Mouse (Mus musculus) kidney, postnatal 25 days (tissue): ENCODE data around the gene Gm21992.
A peak's percentile ranks its signal among the peaks of the same experiment; 100 is the strongest.

ENCODE experiments used
- DNase-seq, 2 experiments: peaks; one replicate each; pipeline ENCODE4 v3.0.0; 2021; ENCODE audit warnings: mixed read lengths in 2 of 2

Gene Gm21992

DNA sequence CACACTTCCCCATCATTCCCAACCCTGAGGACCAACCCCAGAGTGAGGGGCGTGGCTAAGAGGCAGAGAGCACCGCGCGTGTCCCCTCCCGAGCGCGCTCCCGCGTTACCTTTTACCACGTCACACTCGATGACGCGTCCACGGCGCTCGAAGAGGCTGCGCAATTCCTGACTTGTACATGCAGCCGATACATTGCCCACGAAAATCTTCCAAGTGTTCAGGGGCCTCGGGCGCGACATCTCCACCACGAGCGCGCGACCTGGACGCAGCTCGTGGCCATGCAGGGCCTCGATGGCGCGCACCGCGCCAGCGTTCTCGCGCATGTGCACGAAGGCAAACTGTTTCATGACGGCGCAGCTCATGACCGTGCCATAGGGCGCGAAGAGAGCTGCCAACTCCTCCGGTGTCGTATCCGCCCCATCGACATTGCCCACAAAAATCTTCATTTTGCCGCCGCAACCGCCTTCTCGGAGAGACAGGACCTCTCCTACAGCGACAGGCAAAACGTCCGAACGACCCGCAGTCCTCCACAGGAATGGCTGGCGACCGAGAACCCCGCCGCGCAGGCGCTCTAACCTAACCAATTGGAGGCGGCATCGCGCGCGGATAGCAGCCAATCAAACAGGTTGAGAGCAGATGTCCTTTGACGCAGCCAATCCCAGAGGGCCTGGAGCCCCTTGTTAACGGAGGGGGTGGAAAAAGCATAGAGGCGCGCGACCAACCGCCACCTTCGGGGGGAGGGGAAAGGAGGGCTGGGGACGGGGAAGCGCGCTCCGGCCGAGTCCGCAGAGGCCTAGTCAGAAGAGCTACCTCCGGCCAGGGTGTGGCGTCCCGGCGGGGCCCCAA, at the start of gene Gm21992, which contains the start of gene Rbm14:
Gm21992 (minus strand) TSS at position 550 of the 846 bp plus-strand sequence.
Rbm14 (minus strand) TSS at position 572 of the 846 bp plus-strand sequence.
- peak; percentile 98 to 100 for DNase-seq

DNA sequence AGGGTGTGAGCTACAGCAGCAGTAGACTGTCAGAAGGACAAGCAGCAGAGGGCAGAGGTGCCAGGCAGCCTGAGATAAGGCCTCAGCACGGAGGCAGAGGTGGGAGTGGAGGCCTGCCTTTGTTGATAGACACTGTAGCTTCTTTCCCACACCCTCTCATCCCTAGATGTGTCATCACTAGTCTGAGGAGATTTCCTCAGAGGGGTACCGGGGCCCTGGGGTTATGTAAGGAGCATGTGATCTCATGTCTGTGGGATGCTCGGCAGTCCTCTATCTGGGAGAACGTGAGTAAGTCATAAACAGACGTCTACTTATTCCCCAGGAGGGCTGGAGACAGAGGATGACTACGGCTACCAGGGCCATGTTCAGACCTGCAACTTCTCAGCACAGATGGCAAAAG, 47.7 kb upstream of the Gm21992 start:
- DNase-seq = no peak

DNA sequence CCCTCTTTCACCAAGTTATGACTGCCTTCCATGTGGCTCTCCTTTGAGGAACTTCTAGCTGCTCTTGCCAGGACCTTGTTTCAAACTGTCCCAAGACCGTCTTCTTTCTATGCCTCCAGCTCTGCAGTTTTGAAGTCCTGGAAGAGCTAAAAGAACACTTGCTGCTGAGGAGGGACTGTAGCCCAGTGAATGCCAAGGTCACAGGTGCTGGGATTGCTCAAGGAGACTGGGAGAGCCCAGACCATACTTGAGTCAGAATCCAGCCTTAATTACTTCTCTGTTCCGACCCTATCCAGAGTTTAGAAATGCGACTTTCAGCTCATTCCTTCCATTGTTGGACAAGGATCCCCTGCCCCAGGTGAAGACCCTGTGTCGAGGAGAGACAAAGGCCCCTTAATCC, 44.5 kb upstream of the Gm21992 start:
- no peak for DNase-seq

DNA sequence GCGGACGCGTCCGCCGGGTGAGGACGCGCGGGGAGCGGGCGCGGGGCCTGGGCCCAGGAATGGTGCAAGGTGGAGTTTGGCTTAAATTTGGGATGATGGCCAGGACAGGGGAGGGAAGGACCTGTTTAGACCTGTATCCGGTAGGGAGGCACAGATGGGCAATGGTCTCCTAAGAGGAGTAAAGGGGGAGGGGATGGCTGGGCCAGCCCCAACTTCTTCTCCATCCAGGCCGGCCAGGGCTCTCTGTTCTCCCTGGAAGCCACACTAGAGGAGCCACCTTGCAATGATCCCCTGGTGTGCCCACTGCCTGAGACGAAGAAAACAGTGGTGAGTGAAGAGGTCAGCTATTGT, 44.0 kb upstream of the Gm21992 start:
- DNase-seq = no peak

DNA sequence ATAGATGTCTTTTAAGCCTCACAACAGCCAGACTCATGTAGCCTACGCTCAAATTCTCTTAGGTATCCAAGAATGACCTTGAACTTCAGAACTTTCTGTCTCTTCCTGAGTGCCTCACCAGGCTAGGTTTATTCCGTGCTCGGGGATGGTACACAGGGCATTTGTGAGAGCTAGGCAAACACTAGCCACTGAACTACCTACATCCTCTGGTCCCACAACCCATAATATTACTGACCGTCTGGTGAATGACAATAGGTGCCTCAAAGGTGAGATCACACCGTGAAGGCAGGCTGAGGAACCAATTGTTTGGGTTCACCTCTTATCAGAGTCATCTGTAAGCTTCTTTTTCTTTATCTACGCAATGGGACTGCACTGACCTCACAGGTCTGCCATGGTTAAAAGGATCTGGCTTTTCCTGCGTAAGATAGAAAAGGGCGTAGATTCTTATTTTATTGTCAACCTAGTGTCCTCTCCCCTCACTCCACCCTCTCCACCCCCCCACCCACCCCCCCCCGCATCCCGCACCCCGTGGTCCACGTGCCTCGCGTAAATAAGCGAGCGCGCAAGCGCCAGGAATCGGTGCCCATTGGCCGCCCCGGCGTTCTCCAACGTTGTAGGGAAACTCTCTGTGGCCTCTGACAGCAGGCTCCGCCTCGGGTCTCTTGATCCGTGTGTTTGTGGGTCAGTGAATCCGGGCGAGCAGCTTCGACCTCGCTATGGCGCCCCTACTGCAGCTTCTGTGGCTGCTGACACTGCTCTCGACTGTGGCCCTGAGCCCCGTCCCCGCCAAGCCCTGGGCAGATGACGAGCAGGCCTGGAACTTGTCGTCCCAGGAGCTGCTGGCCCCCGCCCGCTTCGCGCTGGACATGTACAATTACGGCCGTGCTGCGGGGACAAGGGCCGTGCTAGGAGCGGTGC, 43.4 kb upstream of the Gm21992 start, which contains the start of gene Ctsf:
Ctsf (plus strand) TSS at position 579 of the 918 bp plus-strand sequence.
- peak; percentile 95 to 98 for DNase-seq

DNA sequence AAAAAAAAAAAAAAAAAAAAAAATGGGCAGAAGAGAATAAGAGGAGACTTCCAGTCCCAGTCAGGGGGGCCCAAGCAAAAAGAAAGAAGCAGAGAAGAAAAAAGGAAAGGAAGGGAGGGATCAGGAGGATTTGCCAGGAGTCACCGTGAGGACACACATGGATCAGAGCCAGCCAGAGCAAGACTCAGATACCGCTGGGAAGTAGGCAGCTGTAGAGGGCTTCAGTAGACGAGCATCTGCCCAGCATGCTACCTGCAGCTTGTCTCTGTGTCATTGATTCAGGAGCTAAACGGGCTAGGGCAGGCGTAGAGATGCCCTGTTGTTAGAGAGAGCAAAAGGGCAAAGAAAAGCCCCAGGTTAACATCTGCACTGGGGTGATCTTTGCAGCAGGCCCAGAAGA, 38.9 kb upstream of the Gm21992 start:
- DNase-seq = no peak

DNA sequence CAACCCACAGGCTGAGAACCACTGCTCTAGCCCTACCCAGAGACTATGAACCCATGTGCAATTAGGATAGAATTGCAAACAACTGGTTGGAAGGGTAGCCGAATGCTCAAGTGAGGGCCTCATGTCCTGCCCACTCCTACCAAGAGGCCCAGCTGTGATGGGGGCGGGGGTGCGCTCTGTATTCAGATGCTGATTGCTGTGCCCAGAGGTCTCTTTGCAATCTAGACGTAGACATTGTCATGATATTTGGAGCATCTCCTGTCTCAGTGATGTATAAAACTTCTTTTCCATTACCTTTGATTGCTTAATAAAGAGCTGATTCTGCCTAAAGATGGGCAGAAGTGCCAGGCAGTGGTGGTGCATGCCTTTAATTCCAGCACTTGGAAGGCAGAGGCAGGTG, 38.4 kb upstream of the Gm21992 start:
- DNase-seq = no peak

DNA sequence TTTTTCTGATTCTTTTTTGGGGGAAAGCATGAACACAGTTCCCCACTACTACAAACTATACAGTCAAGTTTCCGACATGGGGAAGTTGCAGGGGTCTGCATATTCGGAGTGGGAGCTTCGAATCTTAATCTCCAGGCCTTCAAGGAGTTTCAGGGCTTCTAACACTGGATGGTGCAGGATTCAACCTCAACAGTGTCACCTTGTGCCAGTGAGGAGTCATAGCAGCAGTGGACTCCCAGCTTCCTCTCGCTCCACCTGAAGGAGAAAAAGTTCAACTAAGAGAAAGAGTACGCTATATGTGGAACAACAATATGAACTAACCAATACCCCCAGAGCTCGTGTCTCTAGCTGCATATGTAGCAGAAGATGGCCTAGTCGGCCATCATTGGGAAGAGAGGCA, 36.1 kb upstream of the Gm21992 start:
- DNase-seq = peak; percentile 53 to 71

DNA sequence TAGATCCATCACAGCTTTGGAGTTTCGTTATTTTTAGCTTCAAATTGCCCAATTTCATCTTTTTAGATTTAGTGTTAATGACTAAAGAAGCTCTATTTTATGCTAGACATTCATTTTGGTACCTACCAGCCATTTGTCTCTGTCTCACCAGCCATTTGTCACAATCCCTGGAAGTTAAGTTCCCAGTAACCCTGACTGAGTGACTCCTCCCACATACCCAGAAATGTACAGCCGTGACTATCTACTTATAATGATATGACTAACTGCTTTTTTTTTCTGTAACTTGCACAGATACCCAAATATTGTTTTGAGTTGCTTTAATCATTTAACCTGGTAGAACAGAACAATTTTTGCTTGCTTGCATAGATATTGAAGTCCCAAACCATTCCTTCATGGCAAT, 34.4 kb upstream of the Gm21992 start:
- DNase-seq = no peak

DNA sequence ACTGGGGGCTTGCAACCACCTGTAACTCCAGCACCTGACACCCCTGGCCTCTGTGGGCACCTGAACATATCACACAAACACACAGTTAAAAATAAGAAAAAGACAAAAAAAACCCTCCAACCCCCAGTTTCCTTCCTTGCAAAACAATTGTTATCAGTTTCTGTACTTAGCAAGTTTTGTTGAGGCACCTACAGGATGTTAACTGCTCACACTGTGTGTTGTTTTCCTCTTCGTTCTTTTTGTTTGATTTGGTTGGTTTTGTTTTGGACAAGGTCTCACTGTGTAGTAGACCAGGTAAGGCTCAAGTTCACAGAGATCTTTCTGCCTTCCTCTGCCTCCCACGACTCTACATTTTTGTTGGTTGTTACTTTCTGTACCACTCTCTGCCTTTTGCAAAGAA, 31.2 kb upstream of the Gm21992 start:
- DNase-seq = no peak

DNA sequence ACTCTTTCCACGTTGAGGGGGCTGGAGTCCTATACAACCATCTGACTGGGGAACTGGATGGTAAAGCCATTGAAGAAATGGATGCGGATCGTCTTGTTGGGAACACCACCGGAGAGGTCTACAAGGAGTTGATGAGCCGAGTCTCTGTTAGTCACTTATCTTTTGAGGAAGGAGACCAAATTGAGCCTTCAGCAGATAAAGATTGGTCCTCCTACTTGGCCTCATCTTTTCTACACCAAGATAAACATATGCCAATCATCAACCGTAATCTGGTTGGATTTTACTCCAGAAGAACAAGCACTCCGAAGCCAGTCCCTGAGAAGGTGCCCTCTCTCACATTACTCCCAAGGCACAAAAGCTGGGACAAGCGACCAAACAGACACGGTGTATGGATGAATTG, 29.4 kb upstream of the Gm21992 start:
- peak in 1 of 2 experiments; percentile 9 for DNase-seq

DNA sequence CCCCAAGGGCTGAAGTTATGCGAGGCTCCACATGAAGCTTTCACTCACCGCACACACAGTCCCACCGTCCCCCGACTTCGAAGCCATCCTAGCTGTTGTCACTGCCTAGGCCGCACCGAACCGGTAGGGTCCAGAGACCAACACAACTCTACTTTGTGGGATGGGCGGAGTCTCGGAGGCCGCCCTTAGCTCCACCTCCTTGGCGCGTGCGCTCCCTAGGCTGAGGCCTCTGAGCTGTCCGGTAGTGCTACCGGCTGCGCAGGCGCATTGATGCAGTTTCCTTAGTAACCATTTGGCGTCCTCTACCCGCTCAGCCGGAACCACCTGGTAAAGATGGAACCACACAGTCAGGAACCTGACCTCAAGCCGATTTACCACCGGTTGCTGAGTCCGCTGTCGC, 27.7 kb upstream of the Gm21992 start, which contains the start of the genes Ccs and Ccdc87:
Ccs (minus strand) TSS at position 184 of the 400 bp plus-strand sequence.
Ccdc87 (plus strand) TSS at position 218 of the 400 bp plus-strand sequence.
- peak; percentile 99 for DNase-seq

DNA sequence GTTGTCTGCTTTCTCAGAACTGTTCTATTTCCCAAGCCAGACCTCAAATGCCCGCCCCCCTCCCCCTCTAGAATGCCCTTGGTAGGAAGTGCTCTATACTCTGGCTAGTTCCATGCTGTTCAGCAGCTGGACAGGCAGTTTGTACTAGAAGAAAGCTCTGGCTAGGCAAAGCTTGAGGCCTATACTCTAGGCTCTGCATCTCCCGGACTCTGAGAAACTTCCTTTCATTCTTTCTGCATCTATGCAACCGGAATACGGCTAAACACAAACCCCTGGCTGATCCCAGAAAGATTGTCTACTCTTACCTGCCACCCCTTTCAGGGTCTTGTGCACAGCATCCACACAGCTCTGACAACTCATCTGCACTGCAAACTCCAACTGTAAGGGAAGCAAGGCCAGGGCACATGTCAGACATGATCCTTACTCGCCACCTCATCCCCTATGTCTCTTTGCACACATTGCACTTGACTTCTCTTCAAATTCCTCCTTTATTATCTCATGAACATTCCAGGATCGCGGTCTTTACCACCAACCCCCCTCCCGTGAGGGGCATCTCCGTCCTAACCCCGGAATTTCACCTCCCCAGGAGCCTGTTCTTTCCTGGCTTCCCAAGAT, 27.2 kb upstream of the Gm21992 start:
- DNase-seq = no peak

DNA sequence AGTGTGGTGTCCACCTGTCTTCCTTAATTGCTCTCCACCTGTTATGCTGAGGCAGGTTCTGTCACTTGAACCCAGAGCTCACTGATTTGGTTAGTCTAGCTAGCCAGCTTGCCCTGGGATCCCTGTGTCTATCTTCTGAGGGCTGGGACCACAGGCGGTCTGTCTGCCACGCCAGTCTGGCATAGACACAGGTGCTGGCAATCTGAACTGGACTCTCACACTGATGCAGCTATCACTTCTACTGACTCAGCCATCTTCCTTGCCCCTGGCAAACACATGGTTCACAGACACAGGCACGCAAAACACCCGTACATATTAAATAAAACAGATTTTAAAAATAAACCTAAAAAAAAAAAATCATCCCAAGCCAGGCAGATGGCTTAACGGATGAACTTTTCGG, 25.6 kb upstream of the Gm21992 start:
- DNase-seq = no peak

DNA sequence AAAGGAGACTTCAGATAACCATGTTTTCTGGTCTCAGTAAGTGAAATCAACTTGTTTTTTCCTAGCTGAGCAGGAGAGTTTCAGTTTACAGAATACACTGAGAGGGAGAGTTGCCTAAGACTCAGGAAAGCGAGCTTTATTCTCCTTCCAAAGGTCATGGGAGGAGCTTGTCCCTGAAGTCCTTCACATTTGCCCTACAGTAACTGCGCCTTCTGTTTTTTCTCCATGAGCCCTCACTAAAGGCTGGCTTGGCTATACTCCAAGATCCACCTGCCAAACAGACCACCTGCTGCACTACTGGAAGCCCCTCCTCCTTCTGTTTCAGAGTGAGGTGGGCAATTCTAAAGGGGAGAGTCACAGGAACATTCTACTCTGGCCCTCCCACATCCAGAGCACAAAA, 24.7 kb upstream of the Gm21992 start:
- DNase-seq = peak; percentile 49 to 65

DNA sequence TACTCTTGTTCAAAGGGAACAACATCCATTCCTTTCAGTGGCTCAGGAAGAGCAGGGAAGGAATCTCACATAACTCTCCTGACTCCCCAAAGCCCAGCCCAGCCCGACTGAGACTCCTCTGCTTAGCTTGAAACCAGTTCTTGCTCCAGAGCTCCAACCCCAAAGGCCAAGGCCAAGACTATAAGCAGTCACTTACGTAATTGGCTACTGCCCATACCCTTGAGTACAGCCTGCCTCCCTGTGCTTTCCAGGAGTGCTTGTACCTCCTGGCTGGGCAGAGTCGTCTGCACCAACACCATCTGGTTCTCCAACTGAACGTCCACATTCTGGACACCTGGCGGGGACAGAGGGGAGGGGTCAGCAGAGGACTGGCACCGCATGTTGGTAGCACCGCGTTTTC, 22.6 kb upstream of the Gm21992 start:
- no peak for DNase-seq

DNA sequence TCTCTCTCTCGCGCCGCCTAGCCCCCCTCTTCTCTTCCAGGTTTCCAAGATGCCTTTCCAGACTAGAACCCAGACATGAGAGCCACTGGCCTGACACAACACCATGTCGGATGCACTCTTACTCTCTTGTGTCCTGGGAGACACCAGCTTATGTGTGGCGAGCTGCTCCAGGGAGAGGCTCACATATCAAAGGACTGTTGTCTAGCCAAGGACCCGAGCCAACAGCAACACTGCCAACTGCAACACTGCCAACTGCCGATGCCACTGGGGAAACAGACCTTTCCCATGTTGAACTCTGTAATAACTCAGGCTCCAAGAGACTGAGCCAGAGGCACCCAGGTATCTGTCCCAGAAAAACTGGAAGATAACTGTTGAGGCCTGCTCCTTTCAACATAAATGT, 17.7 kb upstream of the Gm21992 start:
- peak; percentile 66 to 74 for DNase-seq

DNA sequence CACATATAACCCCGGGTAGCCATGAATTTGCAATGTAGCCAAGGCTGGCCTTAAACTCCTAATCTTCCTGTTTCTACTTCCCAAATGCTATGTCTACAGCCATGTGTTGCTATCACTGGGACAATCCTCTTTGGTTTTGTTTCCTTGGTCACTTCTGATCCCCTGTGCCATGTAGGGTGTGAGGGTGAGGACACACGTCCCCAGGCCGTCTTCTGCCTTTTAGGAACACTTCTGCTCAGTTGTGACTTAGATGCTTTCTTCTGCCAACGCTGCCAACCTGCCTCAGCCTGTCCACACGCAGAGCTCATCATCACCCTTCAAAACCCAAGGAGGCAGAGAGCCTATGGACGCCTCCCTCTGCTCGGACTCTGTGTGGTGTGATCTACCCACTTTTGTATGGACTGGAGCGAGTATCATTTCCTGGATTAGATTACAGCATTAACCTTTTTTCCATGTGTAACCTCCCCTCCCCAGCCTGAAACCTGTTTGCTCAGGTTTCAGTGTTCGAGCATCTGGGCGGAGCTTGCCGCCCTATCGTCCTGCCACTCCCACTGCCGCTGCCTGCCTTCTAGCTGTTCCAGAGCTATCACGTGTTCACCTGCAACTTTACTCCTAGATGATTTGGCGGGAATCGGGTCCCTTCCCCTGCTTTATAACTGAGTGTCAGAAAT, 17.2 kb upstream of the Gm21992 start:
- DNase-seq = peak; percentile 61 to 85

DNA sequence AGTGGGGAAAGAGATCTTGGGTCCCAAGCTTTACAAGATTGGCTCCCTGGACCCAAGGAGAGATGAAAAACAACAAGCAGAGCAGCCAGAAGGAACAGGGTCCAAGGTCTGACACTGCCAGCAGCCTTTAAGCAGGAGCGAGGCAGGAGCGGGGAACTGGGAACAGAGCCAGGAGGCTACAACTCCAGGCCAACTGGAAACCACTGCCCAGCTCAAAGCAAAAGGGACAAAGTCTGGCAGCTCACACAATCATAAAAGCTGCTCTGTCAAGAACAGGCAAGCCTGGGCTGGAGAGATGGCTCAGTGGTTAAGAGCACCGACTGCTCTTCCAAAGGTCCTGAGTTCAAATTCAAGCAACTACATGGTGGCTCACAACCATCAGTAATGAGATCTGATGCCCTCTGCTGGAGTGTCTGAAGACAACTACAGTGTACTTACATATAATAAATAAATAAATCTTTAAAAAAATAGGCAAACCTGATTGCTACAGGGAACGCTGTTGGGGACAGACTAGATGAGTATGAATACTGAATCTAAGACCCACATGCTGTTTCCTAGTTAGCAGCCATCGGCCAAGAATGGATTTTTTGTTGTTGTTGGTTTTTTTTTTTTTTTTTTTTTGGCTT, 9.4 kb upstream of the Gm21992 start:
- DNase-seq = peak; percentile 94 to 97

DNA sequence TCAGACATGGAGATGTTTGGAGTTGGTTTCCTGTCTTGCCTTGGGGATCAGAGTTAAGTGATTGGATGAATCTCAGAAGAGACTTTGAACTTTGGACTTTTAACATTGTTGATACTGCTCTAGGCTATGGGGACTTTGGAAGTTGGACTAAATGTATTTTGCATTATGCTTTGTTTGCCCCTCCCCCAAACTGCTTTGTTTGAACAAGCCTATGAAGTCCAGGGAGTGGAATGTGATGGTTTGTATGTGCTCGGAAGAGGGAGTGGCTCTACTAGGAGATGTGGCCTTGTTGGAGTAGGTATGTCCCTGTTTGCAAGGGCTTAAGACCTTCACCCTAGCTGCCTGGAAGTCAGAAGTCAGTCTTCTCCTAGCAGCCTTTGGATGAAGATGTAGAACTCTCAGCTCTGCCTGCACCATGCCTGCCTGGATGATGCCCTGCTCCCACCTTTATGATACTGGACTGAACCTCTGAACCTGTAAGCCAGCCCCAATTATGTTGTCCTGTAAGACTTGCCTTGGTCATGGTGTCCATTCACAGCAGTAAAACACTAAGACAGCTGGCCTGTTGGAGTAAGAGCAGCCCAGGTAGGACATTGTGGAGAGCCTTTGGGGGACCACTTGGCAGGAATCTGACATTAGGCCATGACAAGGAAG, 5.9 kb upstream of the Gm21992 start:
- no peak for DNase-seq

DNA sequence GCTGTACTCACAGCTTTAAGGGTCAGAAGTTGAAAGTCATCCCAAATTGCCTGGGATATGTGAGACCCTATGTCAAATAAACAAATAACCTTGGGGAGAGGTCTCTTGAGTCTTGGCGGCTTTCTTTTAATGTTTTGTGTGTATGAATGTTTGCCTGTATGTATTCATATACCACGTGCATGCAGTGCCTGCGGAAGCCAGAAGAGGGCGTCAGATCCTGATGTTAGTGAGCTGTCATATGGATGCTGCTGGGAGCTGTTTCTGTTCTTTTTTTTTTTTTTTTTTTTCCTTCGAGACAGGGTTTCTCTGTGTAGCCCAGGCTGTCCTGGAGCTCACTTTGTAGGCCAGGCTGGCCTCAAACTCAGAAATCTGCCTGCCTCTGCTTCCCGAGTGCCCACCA, 1.6 kb upstream of the Gm21992 start:
- peak; percentile 41 to 66 for DNase-seq
